Mouse (Mus musculus) thymus, adult 2 months (tissue): ENCODE results near the gene Duoxa2. TPM values are rescaled to one million over a fixed set of nuclear protein-coding genes. Genes with fewer than 3 reads are reported as not detected.

ENCODE experiments used
- DNase-seq: peaks from one replicate; pipeline ENCODE4 v3.0.0; 2021
- H3K27ac ChIP-seq: fragments of 200-500 bp; 2 replicates; pipeline ENCODE4 v1.5.1; 2012; ENCODE audit warnings: low read length, control low read depth; ENCODE audit not compliant: control insufficient read depth, insufficient read depth
- H3K27me3 ChIP-seq: fragments of 200-500 bp; 2 replicates; pipeline ENCODE4 v1.6.1; 2012; ENCODE audit warnings: mild to moderate bottlenecking, low read length, moderate library complexity, mixed read lengths; ENCODE audit not compliant: control insufficient read depth, insufficient read depth
- H3K36me3 ChIP-seq: fragments of 200-500 bp; 2 replicates; pipeline ENCODE4 v1.6.1; 2012; ENCODE audit warnings: mild to moderate bottlenecking, low read length, moderate library complexity; ENCODE audit not compliant: control insufficient read depth, insufficient read depth
- H3K4me1 ChIP-seq: fragments of 200-500 bp; replicated peaks from 2 replicates; pipeline ENCODE4 v1.6.1; 2012; ENCODE audit warnings: low read length; ENCODE audit not compliant: control insufficient read depth, insufficient read depth
- H3K4me3 ChIP-seq: fragments of 200-500 bp; 2 replicates; pipeline ENCODE4 v1.5.1; 2012; ENCODE audit warnings: mild to moderate bottlenecking, low read length, control low read depth, moderate library complexity; ENCODE audit not compliant: control insufficient read depth, insufficient read depth
- CTCF ChIP-seq: fragments of 200-500 bp; IDR thresholded peaks from 2 replicates; pipeline ENCODE4 v1.5.1; 2012; ENCODE audit warnings: mild to moderate bottlenecking, control low read depth, low read length, moderate library complexity, borderline replicate concordance; ENCODE audit not compliant: control insufficient read depth, poor library complexity, insufficient read depth; ENCODE audit errors: extremely low read depth
- POLR2A ChIP-seq: fragments of 200-500 bp; IDR thresholded peaks from 2 replicates; pipeline ENCODE4 v1.6.1; 2012; ENCODE audit warnings: mild to moderate bottlenecking, low read length, control low read depth, moderate library complexity; ENCODE audit not compliant: control insufficient read depth, poor library complexity, insufficient read depth; ENCODE audit errors: extremely low read depth
- WGBS: fragments of 180-500 bp; shearing (Covaris S2); methylation state at CpG from one replicate; pipeline ENCODE4 v1.1.7; 2018; 5-methylcytosine and 5-hydroxymethylcytosine counted together
- polyA plus RNA-seq: library from polyadenylated mRNA; depleted of rRNA; stranded (reverse); fragments of >200 nt; gene quantifications from 2 replicates; pipeline ENCODE4 v1.2.3, GENCODE M21; 2012; rRNA removed

Gene Duoxa2
- polyA plus RNA-seq, result 0.27 and 0.71 TPM in 2 replicates

GRCm38 (mm10) chr2:122298596-122299490 lies at the start of gene Duoxa2:
Duoxa2 (plus strand) TSS chr2:122298900.
- DNase-seq, result peak; percentile 40
- peaks cover 35% of the 10 kb centered on the region for H3K27me3 ChIP-seq
- H3K4me3 ChIP-seq, result peak within 1 kb of the TSS; percentile 20
- TF ChIP-seq CTCF (no peak), POLR2A (no peak)
- WGBS, result 4% methylated on average over 43 of the region's 43 CpGs
- no peaks in the 10 kb centered on the region for H3K36me3 ChIP-seq
- no peak within 1 kb of the TSS for H3K27ac ChIP-seq
- peaks cover 19% of the 10 kb centered on the region for H3K4me1 ChIP-seq

DNA sequence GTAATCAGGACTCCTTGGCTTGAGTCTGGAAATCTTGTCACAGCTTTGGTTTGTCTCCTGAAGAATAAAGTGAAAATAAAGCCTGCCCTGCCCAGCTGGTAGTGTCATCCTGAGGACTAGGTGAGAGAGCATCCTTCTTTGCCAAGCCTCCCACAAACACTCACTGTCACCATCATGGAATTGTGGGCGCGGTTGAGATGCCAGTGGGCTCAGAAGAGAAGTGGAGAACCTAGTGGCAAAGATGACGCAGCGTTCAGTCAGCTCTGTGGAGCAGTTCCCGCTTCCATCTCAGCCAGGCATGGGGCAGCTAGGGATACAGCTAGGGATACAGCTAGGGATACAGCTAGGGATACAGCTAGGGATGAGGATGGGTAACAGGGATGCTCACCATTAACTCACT lies 42.7 kb upstream of the Duoxa2 start:
- DNase-seq, result no peak
- no peak for TF ChIP-seq CTCF
- no peak for TF ChIP-seq POLR2A
- Histone ChIP-seq H3K36me3 (no peaks in the 10 kb centered on the region; the same call in 1 of the 2 replicates), H3K27ac (no peak overlapping the region), H3K4me3 (no peak overlapping the region), H3K4me1 (peaks cover 13% of the 10 kb centered on the region), H3K27me3 (no peaks in the 10 kb centered on the region)
- 98% methylated on average over 5 of the region's 5 CpGs for WGBS

DNA sequence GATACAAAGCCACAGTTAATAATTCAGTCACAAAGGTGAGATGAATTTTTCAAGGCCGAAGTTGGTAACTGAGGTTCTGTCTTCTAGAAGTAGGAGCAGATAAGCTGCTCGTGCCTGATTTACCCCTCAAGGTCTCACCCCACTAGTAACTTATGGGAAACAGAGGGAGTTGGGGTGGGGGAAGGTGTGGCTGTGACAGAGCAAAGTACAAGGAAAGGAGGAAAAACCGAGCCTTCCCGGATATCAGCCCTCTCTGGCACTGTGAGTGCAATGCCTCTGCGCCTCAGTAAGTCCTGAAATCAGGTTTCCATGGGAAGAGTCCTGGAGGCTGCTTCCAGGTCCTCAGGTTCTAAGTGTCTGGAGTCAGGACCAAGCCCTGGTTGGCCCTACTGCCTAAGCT lies 38.0 kb upstream of the Duoxa2 start:
- no peaks in the 10 kb centered on the region; the same call in 1 of the 2 replicates for H3K36me3 ChIP-seq
- no peak for DNase-seq
- no peak overlapping the region for H3K27ac ChIP-seq
- no peaks in the 10 kb centered on the region for H3K27me3 ChIP-seq
- H3K4me1 ChIP-seq, result peaks cover 13% of the 10 kb centered on the region
- no peak overlapping the region for H3K4me3 ChIP-seq
- WGBS, result 94% methylated on average over 5 of the region's 5 CpGs
- TF ChIP-seq POLR2A (no peak), CTCF (no peak)

DNA sequence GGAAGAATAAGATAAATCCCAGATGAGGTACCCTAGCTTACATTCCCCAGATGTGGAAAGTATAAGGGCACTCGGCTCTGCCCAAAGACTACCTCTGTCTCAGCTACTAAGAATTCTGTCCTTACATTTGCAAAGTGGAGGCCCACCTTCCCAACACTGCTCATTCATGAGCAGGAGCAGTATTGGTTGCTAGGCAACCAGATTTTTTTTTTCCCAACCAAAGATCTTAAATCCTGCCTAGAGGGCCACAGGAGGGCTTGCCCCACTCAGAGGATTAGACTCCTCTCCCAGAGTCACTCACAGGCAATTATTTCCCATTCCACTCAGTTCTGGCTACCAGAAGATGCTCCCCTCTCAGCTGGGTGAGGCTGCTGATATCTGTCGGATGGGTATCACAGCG lies 34.0 kb upstream of the Duoxa2 start:
- WGBS, result 98% methylated on average over 3 of the region's 3 CpGs
- Histone ChIP-seq H3K27ac (no peak overlapping the region), H3K36me3 (no peaks in the 10 kb centered on the region; the same call in 1 of the 2 replicates), H3K27me3 (no peaks in the 10 kb centered on the region), H3K4me1 (peaks cover 7% of the 10 kb centered on the region; the same call in 1 of the 2 replicates), H3K4me3 (no peak overlapping the region)
- TF ChIP-seq CTCF (no peak), POLR2A (no peak)
- DNase-seq, result no peak

- no peak for TF ChIP-seq POLR2A
- no peak for TF ChIP-seq CTCF
- Histone ChIP-seq H3K27ac (no peak overlapping the region), H3K4me1 (no peaks in the 10 kb centered on the region), H3K27me3 (no peaks in the 10 kb centered on the region), H3K36me3 (no peaks in the 10 kb centered on the region), H3K4me3 (no peak overlapping the region)
- no peak for DNase-seq
- WGBS, result 93% methylated on average over 7 of the region's 7 CpGs
Observed at GRCm38 (mm10) chr2:122266407-122267193, 32.1 kb upstream of the Duoxa2 start.

GRCm38 (mm10) chr2:122278769-122279168 lies 19.9 kb upstream of the Duoxa2 start:
- no peaks in the 10 kb centered on the region for H3K36me3 ChIP-seq
- no peaks in the 10 kb centered on the region for H3K27me3 ChIP-seq
- TF ChIP-seq POLR2A (no peak), CTCF (no peak)
- no peak overlapping the region for H3K27ac ChIP-seq
- no peaks in the 10 kb centered on the region for H3K4me1 ChIP-seq
- no peak for DNase-seq
- H3K4me3 ChIP-seq, result no peak overlapping the region
- 95% methylated on average over 3 of the region's 3 CpGs for WGBS
